Mouse (Mus musculus) gastrocnemius, postnatal 14 days (tissue): Measurements from ENCODE around the gene Ptprd. TPM values are rescaled to one million over a fixed set of nuclear protein-coding genes. Genes with fewer than 3 reads are reported as not detected.

Experiments
- DNase-seq: peaks from one replicate; pipeline ENCODE4 v3.0.0; 2021; ENCODE audit warnings: mixed read lengths
- intact Hi-C: fragments of 180-260 bp; cut with DNase I; formaldehyde crosslinking; loops from one replicate; pipeline ENCODE4 v1.15.1; 2025; ENCODE audit warnings: low total_unique reads
- total RNA-seq, 2 experiments: library from RNA; stranded (reverse); gene quantifications; 2 replicates each; pipeline ENCODE4 v1.2.3; 2021

Gene Ptprd
- total RNA-seq, 2 experiments from 2014 or later = 15.9 to 21.1 TPM

GRCm38 (mm10) chr4:77283423-77283822, 928.3 kb downstream of the Ptprd start:
- intact Hi-C loops = no loop called here
- no peak for DNase-seq

GRCm38 (mm10) chr4:77277913-77278312, 933.8 kb downstream of the Ptprd start:
- intact Hi-C loops = no loop called here
- DNase-seq = no peak

GRCm38 (mm10) chr4:77259972-77260290, 951.8 kb downstream of the Ptprd start:
- DNase-seq = no peak
- intact Hi-C loops = no loop called here

DNA sequence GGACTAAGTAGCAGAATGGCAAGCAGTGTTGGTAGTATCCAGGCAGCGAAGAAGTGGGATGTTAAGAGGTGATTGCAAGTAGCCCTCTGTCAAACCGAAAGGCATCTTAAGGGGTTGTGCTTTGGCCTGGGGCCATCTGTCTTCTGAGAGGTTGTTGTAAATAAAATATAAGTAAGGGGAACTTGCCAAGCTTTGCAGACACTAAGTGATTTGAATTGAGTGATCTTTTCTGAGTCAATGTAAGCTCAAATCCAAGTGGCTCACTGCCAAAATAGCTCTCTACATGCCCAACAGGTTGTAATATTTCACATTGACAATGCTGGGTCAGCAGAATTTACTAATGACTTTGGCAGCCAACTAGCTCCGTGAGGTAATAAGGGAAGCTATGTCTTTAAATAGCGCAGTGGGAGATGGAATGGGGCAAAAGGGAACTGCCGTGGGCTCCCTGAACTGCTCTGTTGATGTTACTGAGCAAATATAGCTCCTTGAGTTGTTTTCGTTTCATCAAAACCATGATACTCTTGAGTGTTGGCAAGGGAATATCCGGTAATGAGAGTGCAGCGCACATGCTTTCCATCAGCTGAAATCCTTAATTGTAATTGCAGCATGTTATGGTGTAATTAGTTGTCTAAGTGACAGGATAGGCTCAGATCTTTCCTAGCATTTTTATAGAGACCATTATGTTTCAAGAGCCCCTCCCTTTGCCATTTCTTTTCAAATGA, 952.4 kb downstream of the Ptprd start:
- intact Hi-C loops = no loop called here
- no peak for DNase-seq

- DNase-seq = no peak
Measured at GRCm38 (mm10) chr4:77251188-77251587, 960.6 kb downstream of the Ptprd start.

DNA sequence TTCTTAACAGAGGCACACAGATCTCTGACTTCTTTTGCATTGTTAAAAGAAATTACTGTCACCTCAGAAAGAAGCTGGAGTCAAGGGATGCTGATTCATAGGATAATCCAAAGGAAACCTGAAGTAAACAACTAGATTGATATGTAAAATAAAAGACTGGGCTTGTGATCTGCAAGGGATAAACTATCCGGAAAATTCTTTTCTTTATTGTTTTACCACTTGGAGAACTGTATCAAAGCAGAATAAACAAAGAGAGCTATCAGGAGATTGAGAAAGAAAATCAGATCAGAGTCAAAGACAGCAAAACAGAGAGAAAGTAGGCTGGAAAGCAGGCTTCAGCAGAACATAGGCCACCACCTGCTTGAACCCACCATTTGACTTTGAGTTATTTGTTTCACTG, 962.0 kb downstream of the Ptprd start:
- intact Hi-C loops = no loop called here
- DNase-seq = no peak

More at GRCm38 (mm10) chr4:77251188-77251587, 960.6 kb downstream of the Ptprd start:
- intact Hi-C loops = no loop called here

- intact Hi-C loops = no loop called here
Measured at GRCm38 (mm10) chr4:77248918-77249317, 962.8 kb downstream of the Ptprd start.

DNA sequence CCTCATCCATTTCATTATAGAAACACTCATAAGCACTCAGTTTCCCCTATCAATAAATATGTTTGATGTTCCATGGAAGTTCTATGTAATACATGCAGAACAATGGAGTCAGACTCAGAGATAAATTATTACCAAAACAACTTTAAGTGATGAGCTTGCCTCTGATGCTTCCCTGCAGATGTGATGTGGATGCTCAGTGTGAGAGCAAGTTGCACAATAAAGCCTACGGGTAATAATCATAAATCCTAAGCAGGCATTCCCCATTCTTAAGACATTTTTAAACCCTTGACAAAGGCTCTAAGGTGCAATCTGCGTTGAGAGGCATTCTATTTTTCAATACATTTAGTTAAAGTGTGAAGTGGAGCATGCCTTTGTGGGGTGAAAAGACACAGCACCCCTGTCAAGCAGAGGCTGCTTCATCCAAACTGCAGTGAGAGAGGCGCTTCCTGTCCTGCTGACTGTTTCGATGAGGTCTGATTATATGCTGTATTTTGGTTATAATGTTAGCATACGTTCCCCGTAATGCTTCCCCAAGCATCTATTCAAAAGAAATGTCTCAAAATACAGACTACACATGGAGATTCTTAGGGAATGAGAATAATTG, 969.8 kb downstream of the Ptprd start:
- intact Hi-C loops = no loop called here
- DNase-seq = no peak

More at GRCm38 (mm10) chr4:77248918-77249317, 962.8 kb downstream of the Ptprd start:
- DNase-seq = no peak

- intact Hi-C loops = no loop called here
- no peak for DNase-seq
Measured at GRCm38 (mm10) chr4:77238144-77238543, 973.6 kb downstream of the Ptprd start.

DNA sequence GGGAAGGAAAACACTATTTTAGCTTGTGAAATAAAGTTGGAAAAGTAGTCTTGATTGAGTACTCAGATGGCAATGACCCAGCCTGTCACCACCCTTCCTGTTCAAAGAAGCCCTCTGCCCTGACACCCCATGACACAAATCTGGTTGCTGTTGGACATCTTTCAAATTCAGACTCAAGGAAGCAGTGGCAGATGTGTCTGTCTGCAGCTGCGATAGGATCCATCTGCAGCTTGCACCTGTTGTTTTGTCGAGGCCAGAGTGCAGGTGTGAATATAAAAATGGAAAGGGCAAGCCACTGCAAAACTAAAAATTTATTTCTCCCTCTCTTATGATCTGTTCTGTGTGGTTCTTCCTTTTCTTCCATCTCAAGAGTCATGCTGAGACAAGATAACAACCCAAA, 978.5 kb downstream of the Ptprd start:
- intact Hi-C loops = no loop called here
- DNase-seq = no peak

DNA sequence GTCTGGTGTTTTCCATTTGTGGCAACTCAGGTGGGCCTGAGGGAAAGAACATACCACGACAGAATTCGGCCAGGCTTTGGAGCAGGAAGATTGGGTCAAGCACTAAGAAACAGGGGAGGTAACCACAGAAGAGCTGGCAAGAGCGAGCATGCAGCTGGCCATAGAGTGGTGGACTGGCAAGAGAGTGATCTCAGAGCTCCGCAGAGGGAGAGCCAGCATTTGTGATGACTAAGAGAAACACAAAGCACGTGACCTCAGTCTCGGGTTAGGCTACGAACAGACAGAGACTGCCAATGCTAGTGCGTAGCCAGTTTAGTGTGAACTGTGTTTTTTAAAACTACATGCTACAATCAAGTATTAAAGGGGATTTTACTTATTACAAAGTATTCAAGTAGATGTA, 1042.9 kb downstream of the Ptprd start:
- DNase-seq = peak; percentile 15
- intact Hi-C loops = no loop called here

DNA sequence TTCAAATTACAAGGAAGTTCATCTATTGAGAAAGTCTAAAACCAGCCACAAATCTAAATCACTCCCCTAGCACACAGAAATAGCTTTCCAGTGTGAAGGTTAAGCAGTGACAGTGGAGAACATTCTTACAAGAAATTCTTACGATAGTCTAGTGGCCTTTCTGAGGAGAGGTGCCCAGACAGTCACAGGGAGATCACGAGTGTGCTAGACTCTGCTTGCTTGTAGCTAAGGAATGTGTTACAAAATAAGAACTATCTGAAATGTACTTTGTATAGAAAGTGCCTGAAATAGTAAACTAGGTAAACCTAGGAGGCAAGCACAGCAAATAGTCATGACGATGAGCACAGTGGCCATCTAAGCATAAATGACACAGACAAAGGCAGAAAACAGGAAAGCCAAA, 1054.2 kb downstream of the Ptprd start:
- intact Hi-C loops = no loop called here

GRCm38 (mm10) chr4:77155561-77155960, 1056.2 kb downstream of the Ptprd start:
- no peak for DNase-seq
- intact Hi-C loops = no loop called here

More for the DNA sequence above, 1054.2 kb downstream of the Ptprd start:
- DNase-seq = no peak

- intact Hi-C loops = no loop called here
- no peak for DNase-seq
Measured at GRCm38 (mm10) chr4:77155037-77155436, 1056.7 kb downstream of the Ptprd start.

DNA sequence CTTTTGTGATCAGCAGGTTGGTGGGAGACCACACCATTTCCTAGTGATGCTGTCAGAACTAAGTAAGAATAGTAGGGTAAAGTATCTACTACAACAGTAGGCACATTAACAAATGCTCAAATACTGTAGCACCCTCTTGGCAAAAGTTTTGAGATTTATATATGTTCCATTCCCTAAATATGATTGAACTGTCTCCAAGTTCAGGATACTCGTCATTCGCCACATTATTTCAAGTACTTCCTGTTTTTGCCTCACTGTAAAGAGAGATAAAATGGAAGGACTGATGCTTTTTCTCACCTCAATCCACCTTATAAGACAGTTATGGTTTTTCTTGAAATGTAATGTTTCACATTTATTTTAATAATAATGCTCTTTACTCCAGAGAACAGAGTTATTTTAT, 1086.9 kb downstream of the Ptprd start:
- no peak for DNase-seq
- intact Hi-C loops = no loop called here

DNA sequence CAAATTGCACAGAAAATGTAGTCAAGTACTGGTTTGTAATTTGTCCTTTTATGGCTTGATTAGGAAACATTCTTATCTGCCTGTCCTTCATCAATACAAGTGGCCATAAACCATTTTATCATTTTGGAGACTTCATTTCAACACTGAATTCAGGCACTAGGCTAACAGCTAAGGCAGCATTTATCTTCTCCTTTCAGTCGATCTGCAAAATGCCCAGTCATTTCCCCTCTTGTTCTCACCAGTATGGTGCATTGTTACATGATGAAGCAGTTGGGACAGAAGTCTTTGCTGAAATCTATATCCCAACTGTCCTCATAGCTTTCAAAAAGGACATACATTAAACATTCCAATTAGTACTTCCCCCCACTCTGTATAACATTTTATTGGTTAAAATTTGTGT, 1100.9 kb downstream of the Ptprd start:
- intact Hi-C loops = no loop called here
- DNase-seq = no peak

GRCm38 (mm10) chr4:77107291-77107690, 1104.5 kb downstream of the Ptprd start:
- DNase-seq = no peak
- intact Hi-C loops = no loop called here

DNA sequence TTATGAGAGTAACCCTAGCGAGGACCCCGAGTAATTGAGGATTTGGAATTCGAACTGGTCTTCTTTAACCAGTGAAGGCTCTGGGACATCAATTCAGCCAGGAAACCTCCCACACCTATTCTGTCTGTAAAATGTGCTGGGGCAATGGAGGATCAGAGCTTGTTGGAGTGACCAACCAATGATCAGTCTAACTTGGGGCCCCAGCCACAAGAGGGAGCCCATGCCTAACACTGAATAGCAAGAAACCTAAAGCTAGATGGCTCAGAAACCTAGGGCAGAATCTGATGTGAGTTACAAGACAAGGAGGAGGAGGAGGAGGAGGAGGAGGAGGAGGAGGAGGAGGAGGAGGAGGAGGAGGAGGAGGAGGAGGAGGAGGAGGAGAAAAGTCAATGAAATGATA, 1128.6 kb downstream of the Ptprd start:
- DNase-seq = peak; percentile 10
- intact Hi-C loops = no loop called here

GRCm38 (mm10) chr4:77077607-77078006, 1134.2 kb downstream of the Ptprd start:
- intact Hi-C loops = no loop called here
- no peak for DNase-seq

DNA sequence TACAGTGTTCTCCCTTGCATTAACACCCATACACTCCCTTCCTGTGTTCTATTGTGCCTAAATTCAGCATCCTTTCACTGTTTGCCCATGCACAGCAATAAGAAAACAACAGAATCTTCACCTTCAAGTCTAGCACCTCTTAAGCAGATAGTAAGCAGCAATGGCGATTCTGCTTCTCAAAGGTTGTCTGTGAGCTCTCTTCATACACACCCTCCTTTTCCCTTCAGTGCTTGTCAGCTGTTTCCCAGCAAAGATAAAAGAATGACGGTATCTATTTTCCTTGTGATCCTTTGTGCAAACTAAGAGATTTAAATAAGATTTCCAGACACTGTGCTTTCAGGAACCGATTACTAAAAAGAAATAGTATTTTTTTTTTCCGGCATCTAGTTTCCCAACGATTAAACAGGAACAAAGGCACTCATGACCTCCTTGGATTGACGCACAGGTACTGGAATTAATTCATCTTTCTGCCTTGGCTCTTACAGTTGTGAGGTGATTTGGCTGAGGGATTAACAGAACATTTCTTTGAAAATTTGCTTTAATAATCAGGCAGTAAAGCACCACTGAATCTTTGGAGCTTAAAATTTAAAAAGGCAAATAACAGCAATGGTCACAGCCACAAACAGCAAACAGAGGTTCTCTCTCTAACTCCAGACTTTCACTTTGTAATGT, 1161.1 kb downstream of the Ptprd start:
- no peak for DNase-seq
- intact Hi-C loops = no loop called here

- intact Hi-C loops = no loop called here
- no peak for DNase-seq
Measured at GRCm38 (mm10) chr4:77004483-77004882, 1207.3 kb downstream of the Ptprd start.
